Mouse (Mus musculus) bone marrow, adult 2 months (tissue): ENCODE results near the gene Rarb. TPM values are rescaled to one million over a fixed set of nuclear protein-coding genes. Genes with fewer than 3 reads are reported as not detected.

Source experiments
- H3K27ac ChIP-seq: fragments of 200-500 bp; 2 replicates; pipeline ENCODE4 v1.5.1; 2012; ENCODE audit warnings: low read depth, mild to moderate bottlenecking, control low read depth, inconsistent platforms, low read length; ENCODE audit not compliant: control insufficient read depth, poor library complexity, insufficient read depth
- H3K4me1 ChIP-seq: fragments of 200-500 bp; 2 replicates; pipeline ENCODE4 v1.6.1; 2011; ENCODE audit warnings: low read length; ENCODE audit not compliant: control insufficient read depth, insufficient read depth
- H3K4me3 ChIP-seq: fragments of 200-500 bp; replicated peaks from 2 replicates; pipeline ENCODE3; 2011; ENCODE audit warnings: mild to moderate bottlenecking, low read depth, low read length, control low read depth; ENCODE audit not compliant: control insufficient read depth
- CTCF ChIP-seq: fragments of 200-500 bp; IDR thresholded peaks from 2 replicates; pipeline ENCODE4 v1.5.1; 2011; ENCODE audit warnings: low read length, control low read depth; ENCODE audit not compliant: control insufficient read depth, insufficient read depth
- POLR2A ChIP-seq: fragments of 200-500 bp; IDR thresholded peaks from 2 replicates; pipeline ENCODE4 v1.6.1; 2011; ENCODE audit warnings: low read depth, mild to moderate bottlenecking, control low read depth, low read length, borderline replicate concordance; ENCODE audit not compliant: control insufficient read depth
- WGBS: fragments of 180-500 bp; shearing (Covaris S2); methylation state at CpG from one replicate; pipeline ENCODE4 v1.1.7; 2018; 5-methylcytosine and 5-hydroxymethylcytosine counted together
- polyA plus RNA-seq: library from polyadenylated mRNA; stranded (reverse); fragments of >200 nt; gene quantifications from 2 replicates; pipeline ENCODE4 v1.2.4, GENCODE M21; 2011; ENCODE audit warnings: low replicate concordance; ENCODE audit not compliant: missing spikeins, insufficient read depth, insufficient read length

Rarb gene
- polyA plus RNA-seq, 1 experiment = not detected

DNA sequence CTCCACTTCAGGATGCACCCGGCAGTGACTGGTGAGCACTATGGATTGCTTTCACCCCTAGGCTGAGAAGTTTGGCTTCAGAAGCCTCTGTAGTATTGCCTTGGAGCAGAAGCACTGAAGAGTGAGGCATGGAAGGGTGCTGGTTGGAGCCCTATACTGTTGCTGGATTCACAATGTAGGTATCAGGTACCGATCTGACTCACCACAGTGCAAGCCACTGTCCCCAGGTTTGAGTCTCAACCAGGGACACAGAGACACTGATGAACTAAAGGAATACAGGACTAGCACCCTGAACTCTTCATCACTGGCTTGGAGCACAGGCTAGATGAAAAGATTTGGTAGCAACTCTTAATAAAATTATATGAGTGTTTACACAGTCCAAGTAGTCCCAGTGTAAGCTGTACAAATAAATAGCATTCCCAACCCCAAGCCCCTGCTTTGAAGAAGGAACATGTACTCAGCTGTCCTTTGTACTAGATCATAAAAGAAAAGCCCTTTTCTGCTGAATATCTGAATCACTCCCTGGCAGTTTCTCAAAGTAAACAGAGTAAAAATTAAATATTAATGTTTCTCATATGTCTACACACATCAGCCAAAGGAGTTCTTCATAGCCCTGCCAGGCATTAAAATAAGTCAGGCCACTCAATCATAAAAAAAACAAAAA, 90.6 kb downstream of the Rarb start:
- Histone ChIP-seq H3K4me1 (no peaks in the 10 kb centered on the region), H3K27ac (no peak overlapping the region), H3K4me3 (no peak overlapping the region)
- TF ChIP-seq POLR2A (no peak), CTCF (no peak)
- 85% methylated on average over 2 of the region's 2 CpGs for WGBS

DNA sequence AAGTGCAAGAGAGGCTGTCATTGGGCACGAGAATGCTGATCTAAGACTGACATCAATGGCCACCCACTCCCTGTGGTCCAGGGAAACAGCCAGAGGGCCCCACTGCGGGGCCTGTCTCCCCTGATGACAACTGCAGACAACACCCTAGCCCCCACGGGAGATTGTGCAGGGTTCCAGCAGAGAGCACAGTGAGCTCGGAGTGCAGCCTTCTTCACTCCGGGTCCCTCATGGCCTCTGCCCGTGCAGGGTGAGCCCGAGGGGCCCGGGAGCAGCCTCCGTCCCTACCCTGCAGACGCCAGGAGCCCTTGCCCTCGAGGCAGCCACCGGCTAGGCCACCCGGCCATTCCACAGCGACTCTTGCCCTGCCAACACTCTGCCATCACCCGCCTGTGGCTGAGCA, 95.0 kb downstream of the Rarb start:
- TF ChIP-seq POLR2A (no peak), CTCF (no peak)
- WGBS = 75% methylated on average over 15 of the region's 15 CpGs
- Histone ChIP-seq H3K4me3 (no peak overlapping the region), H3K27ac (no peak overlapping the region), H3K4me1 (no peaks in the 10 kb centered on the region)

DNA sequence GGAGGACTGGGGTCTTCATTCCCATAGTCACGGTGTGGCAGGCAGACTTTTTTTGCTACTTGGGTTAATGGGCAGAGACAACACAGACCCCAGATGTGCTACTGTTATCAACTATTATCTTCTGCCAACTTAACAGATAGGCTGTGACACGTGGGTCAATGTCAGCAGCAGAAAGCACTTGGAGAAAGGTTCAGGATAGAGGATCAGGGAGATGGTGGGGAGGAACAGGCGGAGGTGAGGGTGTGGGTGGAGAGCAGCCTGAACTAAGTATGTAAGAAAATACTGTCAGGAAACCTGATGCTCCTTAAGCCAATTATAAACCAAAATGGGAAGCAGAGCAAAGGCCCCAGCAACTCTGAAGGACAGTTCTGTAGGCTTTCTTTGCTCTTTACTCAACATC, 101.1 kb downstream of the Rarb start:
- 74% methylated on average over 3 of the region's 3 CpGs for WGBS
- no peak overlapping the region for H3K27ac ChIP-seq
- no peak for TF ChIP-seq POLR2A
- no peak for TF ChIP-seq CTCF
- H3K4me3 ChIP-seq = no peak overlapping the region
- no peaks in the 10 kb centered on the region for H3K4me1 ChIP-seq

DNA sequence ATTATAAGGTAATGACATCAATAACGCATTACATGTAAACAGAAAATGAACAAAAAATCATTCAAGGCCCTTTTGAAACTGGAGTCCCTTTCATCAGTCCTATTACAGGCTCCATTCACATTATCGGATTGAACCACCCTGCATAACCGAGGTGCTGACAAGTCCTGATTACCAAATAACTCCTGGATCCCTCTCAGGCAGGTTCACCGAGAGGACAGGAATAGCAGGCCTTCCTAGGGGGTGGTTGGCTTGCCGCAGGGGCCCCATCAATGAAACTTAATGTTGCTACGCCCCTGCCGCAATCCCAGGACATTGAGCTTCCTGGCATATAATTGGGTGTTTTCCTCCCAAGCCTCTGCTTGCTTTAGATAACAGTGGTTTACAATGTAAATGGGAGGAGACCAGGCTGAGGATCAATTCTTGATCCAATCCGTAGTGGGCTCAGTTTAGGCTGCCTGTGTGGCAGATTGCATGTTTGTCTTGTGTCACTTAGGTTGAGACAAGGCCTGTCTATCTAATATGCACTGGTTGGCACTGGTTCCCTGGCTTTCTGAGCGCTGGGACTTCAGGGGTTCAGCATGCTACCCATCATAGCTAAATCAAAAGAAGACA, 104.5 kb downstream of the Rarb start:
- H3K27ac ChIP-seq = no peak overlapping the region
- 72% methylated on average over 9 of the region's 9 CpGs for WGBS
- TF ChIP-seq POLR2A = no peak
- TF ChIP-seq CTCF = no peak
- H3K4me3 ChIP-seq = no peak overlapping the region
- H3K4me1 ChIP-seq = no peaks in the 10 kb centered on the region

DNA sequence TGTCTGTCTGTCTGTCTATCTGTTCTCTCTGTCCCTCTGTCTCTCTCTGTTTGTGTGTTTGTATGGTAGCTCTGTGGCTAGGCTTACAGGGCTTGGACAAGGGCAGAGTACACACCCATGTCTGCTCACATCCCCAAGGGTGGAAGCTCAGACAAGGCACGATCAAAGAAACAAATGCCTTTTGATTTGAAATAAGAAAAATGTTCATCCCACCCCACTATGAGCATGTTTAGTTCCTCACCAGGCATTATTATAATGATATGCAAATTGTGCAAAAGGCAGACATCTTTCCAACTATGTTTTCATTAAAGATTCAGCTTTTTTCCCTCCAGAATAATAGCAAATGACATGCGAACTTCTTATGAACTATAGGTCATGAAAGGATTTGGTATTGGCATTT, 105.2 kb downstream of the Rarb start:
- Histone ChIP-seq H3K4me1 (no peaks in the 10 kb centered on the region), H3K4me3 (no peak overlapping the region), H3K27ac (no peak overlapping the region)
- TF ChIP-seq POLR2A = no peak
- no peak for TF ChIP-seq CTCF
- WGBS = 68% methylated on average over 2 of the region's 2 CpGs

DNA sequence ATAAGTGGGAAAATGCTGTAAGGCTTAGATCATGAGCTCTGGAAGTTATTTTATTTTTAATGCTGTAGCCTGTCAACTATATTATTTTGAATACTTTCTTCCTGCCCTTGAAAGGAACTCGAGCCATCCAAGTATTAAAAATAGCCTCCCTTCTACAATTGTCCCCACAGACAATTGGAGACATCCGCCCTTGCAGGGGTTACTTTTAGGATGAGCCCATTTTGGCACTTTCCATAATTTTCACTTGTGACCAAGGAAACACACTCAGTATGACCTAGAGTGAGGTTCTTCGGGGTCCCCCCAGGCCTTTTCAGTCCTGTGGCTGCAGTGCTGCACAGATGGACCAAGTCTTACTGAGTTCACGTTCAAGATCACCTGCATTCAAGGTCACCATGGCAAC, 119.7 kb downstream of the Rarb start:
- TF ChIP-seq CTCF (no peak), POLR2A (no peak)
- no peaks in the 10 kb centered on the region for H3K4me1 ChIP-seq
- 70% methylated on average over 4 of the region's 4 CpGs for WGBS
- H3K27ac ChIP-seq = no peak overlapping the region
- H3K4me3 ChIP-seq = no peak overlapping the region

DNA sequence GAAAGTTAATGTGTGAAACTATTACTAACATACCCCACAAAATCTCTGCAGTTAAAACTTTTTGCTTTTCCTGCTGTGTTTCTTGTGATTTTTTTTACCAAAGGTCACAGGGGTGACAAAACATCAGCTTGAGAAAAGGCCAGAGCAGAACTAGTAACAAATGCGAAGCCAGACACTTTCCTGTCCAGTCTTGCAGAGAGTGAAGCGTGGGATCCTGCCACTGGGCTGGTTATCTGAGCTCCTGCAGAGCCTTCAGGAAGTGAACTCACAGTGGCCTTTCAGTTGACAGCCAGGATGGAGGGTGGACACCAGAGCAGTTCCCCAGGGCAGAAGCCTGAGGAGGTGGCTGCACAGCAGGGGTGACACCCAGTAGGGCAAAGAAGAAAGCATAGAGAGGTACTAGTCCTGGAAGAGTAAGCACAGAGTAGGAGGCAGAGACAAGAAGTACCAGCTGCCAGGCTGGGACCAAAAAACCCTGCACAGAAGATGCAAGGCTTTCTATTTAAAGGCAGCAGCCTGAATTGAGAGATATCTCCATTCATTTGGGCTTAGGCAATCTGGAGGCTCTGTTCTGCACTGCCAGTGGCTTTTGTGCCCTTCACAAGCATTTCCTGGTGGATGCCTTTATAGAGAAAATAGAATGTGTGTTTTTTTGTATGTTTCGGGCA, 123.4 kb downstream of the Rarb start:
- WGBS = 48% methylated on average over 3 of the region's 3 CpGs
- no peak for TF ChIP-seq POLR2A
- TF ChIP-seq CTCF = no peak

DNA sequence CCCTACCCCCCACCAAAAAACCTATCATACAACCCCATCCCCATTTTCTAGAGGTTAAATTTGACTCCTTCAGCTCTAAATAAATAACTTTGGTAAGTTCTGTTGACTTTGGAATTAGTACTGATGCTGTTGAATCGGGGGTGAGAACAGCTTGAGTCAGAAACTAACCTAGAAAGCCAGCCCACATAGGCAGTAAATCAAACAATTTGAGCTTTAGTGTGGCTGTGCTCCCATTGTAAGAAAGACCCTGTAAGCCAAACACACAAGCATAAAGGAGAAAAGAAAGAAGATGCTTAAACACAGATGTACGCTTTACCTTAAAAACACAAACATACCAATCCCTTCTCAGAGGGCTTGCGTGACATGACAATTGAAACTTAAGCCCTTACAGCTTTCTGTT, 140.6 kb downstream of the Rarb start:
- Histone ChIP-seq H3K4me1 (no peaks in the 10 kb centered on the region), H3K4me3 (no peak overlapping the region), H3K27ac (no peak overlapping the region)
- 71% methylated on average over 3 of the region's 3 CpGs for WGBS
- TF ChIP-seq CTCF (no peak), POLR2A (no peak)

More for the DNA sequence above, 123.4 kb downstream of the Rarb start:
- Histone ChIP-seq H3K4me1 (no peaks in the 10 kb centered on the region), H3K4me3 (no peak overlapping the region), H3K27ac (no peak overlapping the region)
